Mouse (Mus musculus): Measurements from ENCODE around the gene Nudt4. TPM values are rescaled to one million over a fixed set of nuclear protein-coding genes. Genes with fewer than 3 reads are reported as not detected.

Nudt4 gene
- polyA plus RNA-seq, 1 experiment from 2014 or later = 85.7 TPM

DNA sequence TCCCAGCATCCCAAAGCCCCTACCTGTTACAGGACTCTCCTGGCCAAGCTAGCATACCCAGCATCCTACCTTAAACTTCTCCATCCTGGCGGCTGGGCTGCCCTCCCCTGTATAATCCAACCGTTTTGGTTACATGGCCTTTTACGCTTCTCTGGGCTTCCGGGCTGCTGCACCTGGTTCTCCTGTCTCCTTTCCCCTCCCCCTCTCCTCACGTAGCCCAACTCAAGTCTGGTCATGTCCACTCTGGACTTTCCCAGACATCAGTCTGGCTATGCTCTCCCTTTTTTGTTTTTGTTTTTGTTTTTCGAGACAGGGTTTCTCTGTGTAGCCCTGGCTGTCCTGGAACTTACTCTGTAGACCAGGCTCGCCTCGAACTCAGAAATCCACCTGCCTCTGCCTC is 51.3 kb downstream of the Nudt4 start:
- no peak overlapping the region for H3K9ac ChIP-seq
- ATAC-seq (ENCODE audit: insufficient number of reproducible peaks, insufficient read depth, low FRiP score, low TSS enrichment, low read depth) = no peak
- H3K27ac ChIP-seq = no peak overlapping the region
- H3K4me2 ChIP-seq = no peak overlapping the region
- no peak overlapping the region for H3K4me3 ChIP-seq
- H3K27me3 ChIP-seq = no peaks in the 10 kb centered on the region
- peaks cover 14% of the 10 kb centered on the region for H3K4me1 ChIP-seq
- no peaks in the 10 kb centered on the region for H3K36me3 ChIP-seq
- no peaks in the 10 kb centered on the region for H3K9me3 ChIP-seq
- WGBS = 82% methylated on average over 8 of the region's 8 CpGs

- no peaks in the 10 kb centered on the region for H3K27me3 ChIP-seq
- H3K4me3 ChIP-seq = no peak overlapping the region
- H3K9ac ChIP-seq = no peak overlapping the region
- H3K4me2 ChIP-seq = no peak overlapping the region
- H3K36me3 ChIP-seq = no peaks in the 10 kb centered on the region
- peaks cover 6% of the 10 kb centered on the region for H3K4me1 ChIP-seq
- H3K27ac ChIP-seq = no peak overlapping the region
- no peaks in the 10 kb centered on the region for H3K9me3 ChIP-seq
- WGBS = 67% methylated on average over 3 of the region's 3 CpGs
- ATAC-seq (ENCODE audit: insufficient number of reproducible peaks, insufficient read depth, low FRiP score, low TSS enrichment, low read depth) = no peak
Observed at GRCm38 (mm10) chr10:95509263-95509662, 54.7 kb downstream of the Nudt4 start.

- no peak for ATAC-seq (ENCODE audit: insufficient number of reproducible peaks, insufficient read depth, low FRiP score, low TSS enrichment, low read depth)
- no peak overlapping the region for H3K27ac ChIP-seq
- H3K9me3 ChIP-seq = no peaks in the 10 kb centered on the region
- H3K4me3 ChIP-seq = no peak overlapping the region
- H3K9ac ChIP-seq = no peak overlapping the region
- WGBS = 72% methylated on average over 6 of the region's 6 CpGs
- no peaks in the 10 kb centered on the region for H3K36me3 ChIP-seq
- H3K27me3 ChIP-seq = no peaks in the 10 kb centered on the region
- no peak overlapping the region for H3K4me2 ChIP-seq
- H3K4me1 ChIP-seq = peaks cover 2% of the 10 kb centered on the region; the same call in 1 of the 2 replicates
Observed at GRCm38 (mm10) chr10:95508793-95509192, 55.2 kb downstream of the Nudt4 start.

DNA sequence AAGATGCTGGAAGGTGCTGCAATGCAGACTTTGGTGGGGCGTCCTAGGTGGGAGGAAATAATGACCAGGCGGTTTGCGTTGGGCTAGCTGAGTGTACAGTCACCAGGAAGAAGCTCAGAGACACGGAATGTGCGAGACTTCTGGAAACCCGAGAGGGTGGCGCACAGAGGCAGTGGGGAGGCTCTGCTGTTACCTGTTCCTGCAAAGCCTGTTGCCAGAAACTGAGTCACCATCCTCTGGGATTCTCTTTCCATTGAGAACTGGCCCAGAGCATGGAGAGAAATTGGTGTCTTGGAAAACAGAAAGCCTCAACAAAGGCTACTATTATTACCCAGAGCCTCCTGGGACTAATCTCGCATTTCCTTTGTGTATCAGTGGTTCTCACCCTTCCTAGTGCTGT is 55.8 kb downstream of the Nudt4 start:
- ATAC-seq (ENCODE audit: insufficient number of reproducible peaks, insufficient read depth, low FRiP score, low TSS enrichment, low read depth) = no peak

DNA sequence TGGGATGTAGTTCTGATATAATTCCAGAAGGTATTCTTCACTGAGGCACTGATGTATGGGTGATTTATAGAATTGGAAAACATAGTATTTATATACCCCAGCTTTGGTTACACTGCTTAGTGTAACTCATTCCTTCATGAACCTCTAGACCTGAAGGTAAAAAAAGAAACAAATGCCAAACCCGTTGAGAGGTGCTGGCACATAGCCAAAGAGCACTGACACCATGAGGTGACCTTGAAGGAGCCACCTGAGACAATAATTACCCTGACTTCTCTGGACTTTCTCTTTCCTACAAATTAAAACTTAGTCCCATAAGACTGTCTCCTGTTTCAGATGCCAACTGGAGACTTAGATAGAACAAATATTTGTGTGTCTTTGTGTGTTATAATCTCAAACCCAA is 59.6 kb downstream of the Nudt4 start:
- Histone ChIP-seq H3K27ac (no peak overlapping the region), H3K4me3 (no peak overlapping the region), H3K9ac (no peak overlapping the region), H3K27me3 (no peaks in the 10 kb centered on the region), H3K4me1 (peaks cover 11% of the 10 kb centered on the region), H3K4me2 (no peak overlapping the region), H3K9me3 (no peaks in the 10 kb centered on the region), H3K36me3 (no peaks in the 10 kb centered on the region)
- ATAC-seq (ENCODE audit: insufficient number of reproducible peaks, insufficient read depth, low FRiP score, low TSS enrichment, low read depth) = no peak
- WGBS = 26% methylated on average over 1 of the region's 1 CpGs

More for the DNA sequence above, 55.8 kb downstream of the Nudt4 start:
- H3K4me1 ChIP-seq = no peaks in the 10 kb centered on the region
- H3K36me3 ChIP-seq = no peaks in the 10 kb centered on the region
- H3K4me3 ChIP-seq = no peak overlapping the region
- no peaks in the 10 kb centered on the region for H3K27me3 ChIP-seq
- no peaks in the 10 kb centered on the region for H3K9me3 ChIP-seq
- WGBS = 68% methylated on average over 8 of the region's 8 CpGs
- no peak overlapping the region for H3K9ac ChIP-seq
- no peak overlapping the region for H3K27ac ChIP-seq
- H3K4me2 ChIP-seq = no peak overlapping the region

GRCm38 (mm10) chr10:95503443-95504235 is 60.3 kb downstream of the Nudt4 start:
- H3K27ac ChIP-seq = no peak overlapping the region
- 84% methylated on average over 14 of the region's 14 CpGs for WGBS
- ATAC-seq (ENCODE audit: insufficient number of reproducible peaks, insufficient read depth, low FRiP score, low TSS enrichment, low read depth) = no peak
- H3K36me3 ChIP-seq = no peaks in the 10 kb centered on the region
- no peaks in the 10 kb centered on the region for H3K9me3 ChIP-seq
- H3K9ac ChIP-seq = no peak overlapping the region
- H3K4me3 ChIP-seq = no peak overlapping the region
- no peak overlapping the region for H3K4me2 ChIP-seq
- H3K27me3 ChIP-seq = no peaks in the 10 kb centered on the region
- peaks cover 11% of the 10 kb centered on the region for H3K4me1 ChIP-seq

DNA sequence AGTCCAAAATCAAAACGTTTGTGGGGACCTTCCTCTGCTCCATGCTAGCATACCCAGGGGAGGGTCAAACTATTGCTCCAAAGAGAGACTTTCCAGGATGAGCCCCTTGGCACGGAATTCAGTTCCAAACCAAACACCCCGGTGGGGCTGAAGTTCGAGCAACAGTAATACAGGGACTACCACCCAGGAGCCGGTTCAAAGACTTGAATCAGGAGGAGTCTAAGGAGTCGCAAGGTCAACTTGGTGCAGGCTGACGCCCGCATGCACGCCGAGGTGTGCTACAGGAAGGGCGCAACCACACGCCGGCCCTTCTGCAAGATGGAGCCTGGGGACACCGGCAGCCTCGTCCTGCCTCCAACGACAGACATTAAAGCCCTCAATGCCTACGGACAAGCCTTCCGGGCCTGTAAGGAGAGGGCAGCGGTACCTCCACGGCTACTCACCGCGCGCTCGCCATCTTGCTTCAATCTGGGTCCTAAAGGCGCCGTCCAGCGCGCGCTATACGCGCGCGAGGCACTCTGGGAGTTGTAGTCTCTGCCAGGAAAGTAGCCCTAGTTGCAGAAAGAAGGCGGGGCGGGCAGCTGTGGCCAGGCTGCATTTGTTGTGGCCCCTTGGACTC is 62.4 kb downstream of the Nudt4 start, which contains the start of gene Mrpl42:
TSS of gene Mrpl42 (minus strand) at position 478 of the 619 bp plus-strand sequence.
- peaks cover 13% of the 10 kb centered on the region for H3K36me3 ChIP-seq
- no peaks in the 10 kb centered on the region for H3K27me3 ChIP-seq
- H3K27ac ChIP-seq = peak within 1 kb of the TSS; percentile 83
- peak; percentile 94 for ATAC-seq (ENCODE audit: insufficient number of reproducible peaks, insufficient read depth, low FRiP score, low TSS enrichment, low read depth)
- H3K4me1 ChIP-seq = peaks cover 11% of the 10 kb centered on the region
- peak within 1 kb of the TSS; percentile 90 for H3K9ac ChIP-seq
- under 1% methylated on average over 35 of the region's 35 CpGs for WGBS
- H3K4me2 ChIP-seq = peak within 1 kb of the TSS; percentile 66
- no peaks in the 10 kb centered on the region for H3K9me3 ChIP-seq
- peak within 1 kb of the TSS; percentile 84 for H3K4me3 ChIP-seq

GRCm38 (mm10) chr10:95501033-95501432 is 62.9 kb downstream of the Nudt4 start:
- Histone ChIP-seq H3K27ac (peak overlapping the region; percentile 83), H3K4me2 (peak overlapping the region; percentile 66), H3K4me3 (peak overlapping the region; percentile 84), H3K36me3 (peaks cover 15% of the 10 kb centered on the region), H3K27me3 (no peaks in the 10 kb centered on the region), H3K4me1 (peaks cover 11% of the 10 kb centered on the region), H3K9ac (peak overlapping the region; percentile 90), H3K9me3 (no peaks in the 10 kb centered on the region)
- under 1% methylated on average over 7 of the region's 7 CpGs for WGBS
- ATAC-seq (ENCODE audit: insufficient number of reproducible peaks, insufficient read depth, low FRiP score, low TSS enrichment, low read depth) = no peak

Small RNAs within 50 kb of the gene (microRNA-seq; reads per million reads assigned to microRNA genes)
- 12.0 reads per million, percentile 29 among the genes with 10 or more reads in this experiment for gene Mir3058

Other genes starting within 250 kb of the Nudt4 start
- 10.4 and 10.7 TPM in 2 replicates for gene Cradd, start 240.0 kb downstream of the Nudt4 start, polyA plus RNA-seq (2015; fragmentation: Nextera tagmentation; extraction: Ambion mirVana)
- gene Socs2, start 147.0 kb downstream of the Nudt4 start, polyA plus RNA-seq (2015; fragmentation: Nextera tagmentation; extraction: Ambion mirVana) = 56.2 and 69.9 TPM in 2 replicates
- gene Mrpl42, start 62.2 kb downstream of the Nudt4 start, polyA plus RNA-seq (2015; fragmentation: Nextera tagmentation; extraction: Ambion mirVana) = 316 and 339 TPM in 2 replicates
- gene Ube2n, start 49.0 kb downstream of the Nudt4 start, polyA plus RNA-seq (2015; fragmentation: Nextera tagmentation; extraction: Ambion mirVana) = 308 and 327 TPM in 2 replicates
- not detected in 2 replicates for gene Anapc15-ps, start 109.3 kb upstream of the Nudt4 start, polyA plus RNA-seq (2015; fragmentation: Nextera tagmentation; extraction: Ambion mirVana)